Mouse (Mus musculus): Measurements from ENCODE around the gene Ccdc17.

- TF ChIP-seq CTCF (IDR thresholded peaks at IDR 0.05; ENCODE audit: control insufficient read depth, insufficient read depth, low read length), result 0 out of 2 replicates have a peak, but pooled peaks have one; percentile 12
- peak; percentile 57; the same call in 1 of the 2 replicates for TF ChIP-seq POLR2A (IDR thresholded peaks at IDR 0.05; ENCODE audit: borderline replicate concordance, control insufficient read depth, low read depth, low read length)
Measured at GRCm38 (mm10) chr4:116627359-116627716, 30.9 kb downstream of the Ccdc17 start.

All from bone marrow, adult 2 months (tissue).